Mouse (Mus musculus): ENCODE data around the gene Htr2a.

The Htr2a gene

GRCm38 (mm10) chr14:74697432-74697831 lies 56.8 kb downstream of the Htr2a start:
- DNase-seq (ENCODE audit: low spot score in 2 of 2): no peak

GRCm38 (mm10) chr14:74699241-74699640 lies 58.6 kb downstream of the Htr2a start:
- no peak for DNase-seq (ENCODE audit: low spot score in 2 of 2)

- peak in 1 of 2 experiments; percentile 2 for DNase-seq (ENCODE audit: low spot score in 2 of 2)
Measured at GRCm38 (mm10) chr14:74703930-74704329, 63.3 kb downstream of the Htr2a start.

GRCm38 (mm10) chr14:74709054-74709453 lies 68.4 kb downstream of the Htr2a start:
- peak; percentile 30 to 32 for DNase-seq (ENCODE audit: low spot score in 2 of 2)

GRCm38 (mm10) chr14:74723541-74723940 lies 82.9 kb downstream of the Htr2a start:
- no peak for DNase-seq (ENCODE audit: low spot score in 2 of 2)

GRCm38 (mm10) chr14:74731221-74732078 lies 90.8 kb downstream of the Htr2a start:
- no peak for DNase-seq (ENCODE audit: low spot score in 2 of 2)

- DNase-seq (ENCODE audit: low spot score in 2 of 2): peak; percentile 85 to 92
Measured at GRCm38 (mm10) chr14:74732079-74732783, 91.6 kb downstream of the Htr2a start, which contains the start of gene Esd. Gene Esd, plus strand, starts transcription at chr14:74732297.

- no peak for DNase-seq (ENCODE audit: low spot score in 2 of 2)
Measured at GRCm38 (mm10) chr14:74733397-74733796, 92.8 kb downstream of the Htr2a start.

GRCm38 (mm10) chr14:74735471-74735870 lies 94.8 kb downstream of the Htr2a start:
- DNase-seq (ENCODE audit: low spot score in 2 of 2): no peak

GRCm38 (mm10) chr14:74736850-74737249 lies 96.2 kb downstream of the Htr2a start:
- no peak for DNase-seq (ENCODE audit: low spot score in 2 of 2)

Data from natural killer cell, adult 2 months (primary cell).